Mouse (Mus musculus): ENCODE measurements around the gene Casp7.
A peak's percentile ranks its signal among the peaks of the same experiment; 100 is the strongest.

GRCm38 (mm10) chr19:56395183-56395935, 1.6 kb upstream of the Casp7 start:
- peak; percentile 80 for TF ChIP-seq ETS1 (IDR thresholded peaks at IDR 0.05; ENCODE audit: low read depth, low read length)
- TF ChIP-seq EP300 (IDR thresholded peaks at IDR 0.05; ENCODE audit: low read depth in 1 of 2, low read length in 2 of 2): peak in 1 of 2 experiments; percentile 42; a peak in 1 of 4 replicates
- no peak for TF ChIP-seq CTCF (IDR thresholded peaks at IDR 0.05 in 2 of 3, conservative IDR thresholded peaks at IDR 0.05 in 1 of 3; ENCODE audit: control insufficient read depth in 1 of 3, insufficient read depth in 1 of 3, low read depth in 2 of 3, low read length in 3 of 3, poor library complexity in 1 of 3, severe bottlenecking in 1 of 3)
- no peak for TF ChIP-seq TCF12 (IDR thresholded peaks at IDR 0.05; ENCODE audit: low read depth, low read length)
